Mouse (Mus musculus) CH12.LX (cell line): ENCODE data around the gene S100a6. TPM values are rescaled to one million over a fixed set of nuclear protein-coding genes. Genes with fewer than 3 reads are reported as not detected.

ENCODE experiments used
- DNase-seq: peaks from one replicate; pipeline ENCODE4 v3.0.0-alpha.2; 2013; ENCODE audit errors: extremely low read depth
- H3K27ac ChIP-seq: 2 replicates; pipeline ENCODE4 v1.5.1; 2012; ENCODE audit warnings: low read depth, mild to moderate bottlenecking, control low read depth, moderate library complexity; ENCODE audit not compliant: insufficient read depth
- H3K27me3 ChIP-seq: replicated peaks from 2 replicates; pipeline ENCODE3; 2012; ENCODE audit warnings: inconsistent platforms
- H3K36me3 ChIP-seq, 2 experiments: replicated peaks in 1 of 2; 2 replicates each; pipeline versions ENCODE3 to v1.6.1; 2012; ENCODE audit warnings: inconsistent platforms in 1 of 2, low read length in 1 of 2, mild to moderate bottlenecking in 1 of 2, mixed read lengths in 1 of 2, moderate library complexity in 1 of 2; ENCODE audit not compliant: control insufficient read depth in 1 of 2, insufficient read depth in 1 of 2
- H3K4me1 ChIP-seq, 2 experiments: 2 replicates each; pipeline ENCODE4 v1.6.1; 2012; ENCODE audit warnings: inconsistent platforms in 1 of 2, moderate library complexity in 1 of 2; ENCODE audit not compliant: insufficient read depth in 2 of 2, control insufficient read depth in 1 of 2
- H3K4me2 ChIP-seq: 2 replicates; pipeline ENCODE4 v1.6.1; 2012; ENCODE audit warnings: low read depth, mild to moderate bottlenecking, control low read depth; ENCODE audit not compliant: poor library complexity, insufficient read depth, severe bottlenecking
- H3K4me3 ChIP-seq, 3 experiments: fragments of 150-350 bp in 1 of 3; sonication (generic) in 1 of 3; replicated peaks in 1 of 3; 2 replicates each; pipeline versions ENCODE3 to v1.5.1; 2011 to 2012; ENCODE audit warnings: low read depth in 2 of 3, low read length in 2 of 3, mild to moderate bottlenecking in 2 of 3, moderate library complexity in 2 of 3, control low read depth in 1 of 3, improper control_type of control experiment in 1 of 3, inconsistent platforms in 1 of 3, mixed read lengths in 1 of 3; ENCODE audit not compliant: poor library complexity in 1 of 3
- H3K79me2 ChIP-seq: replicated peaks from 2 replicates; pipeline ENCODE4 v1.6.1; 2012; ENCODE audit warnings: mild to moderate bottlenecking, moderate library complexity; ENCODE audit not compliant: control insufficient read depth, poor library complexity, insufficient read depth, severe bottlenecking; ENCODE audit errors: extremely low read depth
- H3K9ac ChIP-seq: 2 replicates; pipeline ENCODE4 v1.6.1; 2012; ENCODE audit warnings: low read depth, mild to moderate bottlenecking, control low read depth, moderate library complexity; ENCODE audit not compliant: insufficient read depth
- H3K9me3 ChIP-seq: replicated peaks from 2 replicates; pipeline ENCODE3; 2012; ENCODE audit warnings: low read length, inconsistent platforms, mixed read lengths
- BHLHE40 ChIP-seq: IDR thresholded peaks from 2 replicates; pipeline ENCODE4 v1.6.1; 2011; ENCODE audit warnings: mild to moderate bottlenecking, low read depth, low read length, improper control_type of control experiment
- CHD1 ChIP-seq: IDR thresholded peaks from 2 replicates; pipeline ENCODE4 v1.6.1; 2012; ENCODE audit warnings: low read depth, low read length, improper control_type of control experiment, inconsistent platforms
- CHD2 ChIP-seq: IDR thresholded peaks from 2 replicates; pipeline ENCODE4 v1.6.1; 2011; ENCODE audit warnings: low read length, improper control_type of control experiment
- CTCF ChIP-seq, 2 experiments: IDR thresholded peaks in 1 of 2; conservative IDR thresholded peaks in 1 of 2; 2 replicates each; pipeline ENCODE4 v1.5.1; 2011 to 2012; ENCODE audit warnings: low read depth in 2 of 2, low read length in 2 of 2, improper control_type of control experiment in 1 of 2, inconsistent platforms in 1 of 2, mild to moderate bottlenecking in 1 of 2, moderate library complexity in 1 of 2
- ELF1 ChIP-seq: IDR thresholded peaks from 2 replicates; pipeline ENCODE4 v1.6.1; 2014; ENCODE audit warnings: low read depth, mild to moderate bottlenecking, inconsistent platforms, low read length, improper control_type of control experiment
- ETS1 ChIP-seq: conservative IDR thresholded peaks from 2 replicates; pipeline ENCODE4 v1.6.1; 2012; ENCODE audit warnings: low read depth, mild to moderate bottlenecking, inconsistent platforms, low read length, improper control_type of control experiment, moderate library complexity
- JUN ChIP-seq: IDR thresholded peaks from 2 replicates; pipeline ENCODE4 v1.6.1; 2011; ENCODE audit warnings: low read depth, mild to moderate bottlenecking, low read length, improper control_type of control experiment, moderate library complexity; ENCODE audit not compliant: insufficient read depth
- MAFK ChIP-seq: IDR thresholded peaks from 2 replicates; pipeline ENCODE4 v1.6.1; 2011; ENCODE audit warnings: low read length, improper control_type of control experiment; ENCODE audit not compliant: insufficient replicate concordance
- MAZ ChIP-seq: IDR thresholded peaks from 2 replicates; pipeline ENCODE4 v1.6.1; 2012; ENCODE audit warnings: low read depth, mild to moderate bottlenecking, inconsistent platforms, low read length, improper control_type of control experiment, moderate library complexity
- MEF2A ChIP-seq: IDR thresholded peaks from 2 replicates; pipeline ENCODE4 v1.6.1; 2014; ENCODE audit warnings: low read depth, mild to moderate bottlenecking, inconsistent platforms, low read length, improper control_type of control experiment, borderline replicate concordance
- MXI1 ChIP-seq: IDR thresholded peaks from 2 replicates; pipeline ENCODE4 v1.6.1; 2011; ENCODE audit warnings: mild to moderate bottlenecking, low read depth, low read length, improper control_type of control experiment
- MYC ChIP-seq: IDR thresholded peaks from 2 replicates; pipeline ENCODE4 v1.6.1; 2011; ENCODE audit warnings: low read depth, mild to moderate bottlenecking, improper control_type of control experiment, low read length
- NELFE ChIP-seq: IDR thresholded peaks from 2 replicates; pipeline ENCODE4 v1.6.1; 2011; ENCODE audit warnings: low read depth, low read length, improper control_type of control experiment
- NRF1 ChIP-seq: IDR thresholded peaks from 2 replicates; pipeline ENCODE4 v1.6.1; 2014; ENCODE audit warnings: low read depth, mild to moderate bottlenecking, inconsistent platforms, low read length, improper control_type of control experiment, moderate library complexity
- PAX5 ChIP-seq: IDR thresholded peaks from 2 replicates; pipeline ENCODE4 v1.6.1; 2012; ENCODE audit warnings: low read length, inconsistent platforms, mixed read lengths
- SMC3 ChIP-seq: IDR thresholded peaks from 2 replicates; pipeline ENCODE4 v1.6.1; 2011; ENCODE audit warnings: low read depth, low read length, improper control_type of control experiment
- TBP ChIP-seq: conservative IDR thresholded peaks from 2 replicates; pipeline ENCODE4 v1.6.1; 2011; ENCODE audit warnings: low read depth, low read length, improper control_type of control experiment
- TCF12 ChIP-seq: IDR thresholded peaks from 2 replicates; pipeline ENCODE4 v1.6.1; 2014; ENCODE audit warnings: low read depth, mild to moderate bottlenecking, inconsistent platforms, low read length, improper control_type of control experiment
- USF2 ChIP-seq: conservative IDR thresholded peaks from 2 replicates; pipeline ENCODE4 v1.6.1; 2011; ENCODE audit warnings: low read depth, low read length, improper control_type of control experiment
- ZKSCAN1 ChIP-seq: IDR thresholded peaks from 2 replicates; pipeline ENCODE4 v1.6.1; 2012; ENCODE audit warnings: low read depth, inconsistent platforms, low read length, improper control_type of control experiment, borderline replicate concordance
- ZNF384 ChIP-seq: IDR thresholded peaks from 2 replicates; pipeline ENCODE4 v1.6.1; 2012; ENCODE audit warnings: low read depth, low read length, improper control_type of control experiment, inconsistent platforms
- dilution Hi-C: fragments of 300-500 bp; cut with MboI; formaldehyde crosslinking; loops from 2 replicates; pipeline ENCODE4 v1.14.3; 2020; ENCODE audit warnings: low sequenced_read_pairs; ENCODE audit not compliant: extremely low pct_unique_long_range_greater_than_20kb, extremely low pct_ligation_motif_present
- in situ Hi-C: fragments of 300-500 bp; cut with MboI; formaldehyde crosslinking; loops from 3 replicates; pipeline ENCODE4 v1.14.3; 2019; ENCODE audit warnings: low sequenced_read_pairs, low pct_ligation_motif_present, low pct_unique_long_range_greater_than_20kb, mixed read lengths
- polyA plus RNA-seq: library from polyadenylated mRNA; unstranded; fragments of >175 nt; gene quantifications from 2 replicates; pipeline ENCODE4 v1.2.1, GENCODE M21; 2012; ENCODE audit warnings: low read depth; ENCODE audit not compliant: insufficient read length
- total RNA-seq, 2 experiments: library from RNA; depleted of rRNA; stranded (reverse); fragments of 300-350 nt in 1 of 2; fragments of >200 nt in 1 of 2; gene quantifications; 2 replicates each; pipeline ENCODE4 v1.2.3; 2012 to 2014

The S100a6 gene
- total and polyA plus RNA-seq, 3 experiments, result not detected

- Histone ChIP-seq H3K79me2 (no peaks in the 10 kb centered on the region), H3K27me3 (peaks cover 37% of the 10 kb centered on the region), H3K36me3 (no peaks in the 10 kb centered on the region), H3K9ac (no peak overlapping the region), H3K4me3 (no peak overlapping the region), H3K9me3 (no peaks in the 10 kb centered on the region), H3K4me2 (no peak overlapping the region), H3K4me1 (no peaks in the 10 kb centered on the region), H3K27ac (no peak overlapping the region)
- DNase-seq, result no peak
- dilution Hi-C loops, result no loop called here
- TF ChIP-seq TCF12 (no peak), ZKSCAN1 (no peak), USF2 (no peak), MYC (no peak), PAX5 (no peak), BHLHE40 (no peak), MAZ (no peak), TBP (no peak), NRF1 (no peak), NELFE (no peak), MEF2A (no peak), ETS1 (no peak), ZNF384 (no peak), MAFK (no peak), MXI1 (no peak), JUN (no peak), CHD1 (no peak)
- in situ Hi-C loops, result no loop called here
These were observed 28.3 kb downstream of the S100a6 start for GRCm38 (mm10) chr3:90640981-90641380.

- H3K4me1 ChIP-seq, result no peaks in the 10 kb centered on the region
- DNase-seq, result peak; percentile 61
- H3K9me3 ChIP-seq, result no peaks in the 10 kb centered on the region
- H3K79me2 ChIP-seq, result no peaks in the 10 kb centered on the region
- H3K27me3 ChIP-seq, result peaks cover 43% of the 10 kb centered on the region
- TF ChIP-seq ELF1 (no peak), CHD2 (no peak), TCF12 (no peak), SMC3 (peak; percentile 58), CTCF (conservative IDR thresholded peaks at IDR 0.05 in 1 of 2, IDR thresholded peaks at IDR 0.05 in 1 of 2; ENCODE audit: low read depth in 2 of 2, low read length in 2 of 2) (peak; percentile 73 to 77)
- TF ChIP-seq, all 38 proteins: peak for 2
- H3K4me3 ChIP-seq, result no peak overlapping the region
- H3K27ac ChIP-seq, result no peak overlapping the region
- H3K9ac ChIP-seq, result no peak overlapping the region
- no peak overlapping the region for H3K4me2 ChIP-seq
- H3K36me3 ChIP-seq, result no peaks in the 10 kb centered on the region
- in situ Hi-C loops, result no loop called here
- dilution Hi-C loops, result no loop called here
These were observed 31.5 kb downstream of the S100a6 start for GRCm38 (mm10) chr3:90644220-90644619.
